Mouse (Mus musculus) embryonic fibroblast, embryonic 13.5 days (primary cell): ENCODE results near the gene Galnt7. TPM values are rescaled to one million over a fixed set of nuclear protein-coding genes. Genes with fewer than 3 reads are reported as not detected.
"Not testable (repeated sequence)": the region's sequence is repeated elsewhere in the genome, so short reads cannot be mapped to it uniquely, and the experiment has no call there.

Experiments used
- H3K27ac ChIP-seq: 2 replicates; pipeline ENCODE4 v1.5.1; 2012; ENCODE audit warnings: low read length, control low read depth, inconsistent platforms; ENCODE audit not compliant: insufficient read depth
- H3K4me1 ChIP-seq: 2 replicates; pipeline ENCODE4 v1.6.1; 2011; ENCODE audit warnings: low read length; ENCODE audit not compliant: control insufficient read depth, insufficient read depth
- H3K4me3 ChIP-seq: 2 replicates; pipeline ENCODE4 v1.5.1; 2011; ENCODE audit warnings: mild to moderate bottlenecking, control low read depth, low read length; ENCODE audit not compliant: insufficient read depth
- CTCF ChIP-seq: IDR thresholded peaks from 2 replicates; pipeline ENCODE4 v1.5.1; 2011; ENCODE audit warnings: mild to moderate bottlenecking, control low read depth, low read length, moderate library complexity, borderline replicate concordance; ENCODE audit not compliant: insufficient read depth
- POLR2A ChIP-seq: IDR thresholded peaks from 2 replicates; pipeline ENCODE4 v1.6.1; 2011; ENCODE audit warnings: low read depth, mild to moderate bottlenecking, control low read depth, low read length, moderate library complexity
- polyA plus RNA-seq: library from polyadenylated mRNA; stranded (reverse); fragments of >200 nt; gene quantifications from 2 replicates; pipeline ENCODE4 v1.2.4, GENCODE M21; 2011; ENCODE audit warnings: low read depth; ENCODE audit not compliant: missing spikeins, insufficient read length

The Galnt7 gene
- polyA plus RNA-seq, 1 experiment: 8.2 TPM

- TF ChIP-seq POLR2A (no peak), CTCF (no peak)
- Histone ChIP-seq H3K27ac (no peak overlapping the region), H3K4me1 (no peaks in the 10 kb centered on the region), H3K4me3 (no peak overlapping the region)
Measured at GRCm38 (mm10) chr8:57530238-57530637, 122.6 kb downstream of the Galnt7 start.

DNA sequence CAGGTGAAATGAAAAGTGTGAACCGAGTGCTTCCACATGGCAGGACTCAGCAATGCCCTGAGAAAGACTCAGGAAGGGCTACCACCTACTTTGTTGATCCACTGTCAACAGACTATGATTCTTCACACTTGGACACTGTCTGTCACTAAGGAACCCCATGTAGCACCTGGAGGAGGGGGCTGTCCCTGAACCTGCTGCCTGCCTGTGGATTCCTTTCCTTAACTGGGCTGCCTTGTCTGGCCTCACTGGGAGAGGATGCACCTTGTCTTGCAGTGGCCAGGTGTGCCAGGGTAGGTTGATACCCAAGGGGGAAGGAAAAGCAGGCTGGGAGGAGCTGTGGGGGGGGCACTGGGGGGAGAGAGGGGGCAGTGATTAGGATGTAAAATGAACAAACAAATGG, 124.8 kb downstream of the Galnt7 start:
- H3K4me1 ChIP-seq: no peaks in the 10 kb centered on the region
- no peak overlapping the region for H3K4me3 ChIP-seq
- H3K27ac ChIP-seq: no peak overlapping the region
- TF ChIP-seq CTCF: no peak
- TF ChIP-seq POLR2A: no peak

- TF ChIP-seq POLR2A (no peak), CTCF (no peak)
- no peak overlapping the region for H3K4me3 ChIP-seq
- H3K27ac ChIP-seq: no peak overlapping the region
Measured at GRCm38 (mm10) chr8:57520186-57520786, 132.5 kb downstream of the Galnt7 start.

GRCm38 (mm10) chr8:57517723-57518122, 135.1 kb downstream of the Galnt7 start:
- Histone ChIP-seq H3K4me1 (no peaks in the 10 kb centered on the region), H3K27ac (no peak overlapping the region), H3K4me3 (no peak overlapping the region)
- TF ChIP-seq CTCF (no peak), POLR2A (no peak)

More at GRCm38 (mm10) chr8:57520186-57520786, 132.5 kb downstream of the Galnt7 start:
- no peaks in the 10 kb centered on the region for H3K4me1 ChIP-seq

DNA sequence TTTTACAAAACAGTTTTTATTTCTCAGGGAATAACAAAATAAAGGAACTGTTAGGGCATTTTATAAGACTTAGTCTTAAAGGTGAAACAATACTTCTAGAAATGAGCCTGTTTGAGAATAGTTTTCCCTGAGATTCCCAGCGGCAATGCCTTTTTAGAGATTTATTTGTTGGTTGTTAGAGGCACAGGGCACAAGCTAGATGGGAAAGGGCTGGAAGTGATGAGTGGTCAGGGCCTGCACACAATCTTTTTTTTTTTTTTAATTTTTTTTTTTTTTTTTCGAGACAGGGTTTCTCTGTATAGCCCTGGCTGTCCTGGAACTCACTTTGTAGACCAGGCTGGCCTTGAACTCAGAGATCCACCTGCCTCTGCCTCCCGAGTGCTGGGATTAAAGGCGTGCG, 136.1 kb downstream of the Galnt7 start:
- H3K27ac ChIP-seq, H3K4me1 ChIP-seq, H3K4me3 ChIP-seq: not testable (repeated sequence)

DNA sequence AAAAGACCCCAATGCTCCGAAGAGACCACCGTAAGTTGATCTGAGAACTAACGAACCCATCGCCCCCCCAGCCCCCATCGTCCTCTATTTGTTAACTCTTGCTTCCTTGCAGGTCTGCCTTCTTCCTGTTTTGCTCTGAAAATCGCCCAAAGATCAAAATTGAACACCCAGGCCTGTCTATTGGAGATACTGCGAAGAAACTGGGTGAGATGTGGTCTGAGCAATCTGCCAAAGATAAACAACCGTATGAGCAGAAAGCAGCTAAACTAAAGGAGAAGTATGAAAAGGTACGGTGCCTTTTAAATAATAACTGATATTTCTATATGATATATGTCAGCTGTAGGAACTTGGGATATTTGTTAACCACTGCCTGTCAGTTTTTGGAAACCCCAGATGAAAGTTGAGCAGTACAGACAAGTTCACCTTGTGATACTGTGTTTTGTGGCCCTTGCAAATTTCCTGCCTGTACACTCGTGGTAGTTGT, 139.6 kb downstream of the Galnt7 start:
- H3K4me3 ChIP-seq: peak overlapping the region; percentile 83
- not testable (repeated sequence) for H3K4me1 ChIP-seq, H3K27ac ChIP-seq

GRCm38 (mm10) chr8:57512141-57513056, 140.4 kb downstream of the Galnt7 start:
- H3K4me1 ChIP-seq: no peaks in the 10 kb centered on the region
- H3K4me3 ChIP-seq: peak overlapping the region; percentile 85
- peak overlapping the region; percentile 93 for H3K27ac ChIP-seq
- no peak for TF ChIP-seq POLR2A

DNA sequence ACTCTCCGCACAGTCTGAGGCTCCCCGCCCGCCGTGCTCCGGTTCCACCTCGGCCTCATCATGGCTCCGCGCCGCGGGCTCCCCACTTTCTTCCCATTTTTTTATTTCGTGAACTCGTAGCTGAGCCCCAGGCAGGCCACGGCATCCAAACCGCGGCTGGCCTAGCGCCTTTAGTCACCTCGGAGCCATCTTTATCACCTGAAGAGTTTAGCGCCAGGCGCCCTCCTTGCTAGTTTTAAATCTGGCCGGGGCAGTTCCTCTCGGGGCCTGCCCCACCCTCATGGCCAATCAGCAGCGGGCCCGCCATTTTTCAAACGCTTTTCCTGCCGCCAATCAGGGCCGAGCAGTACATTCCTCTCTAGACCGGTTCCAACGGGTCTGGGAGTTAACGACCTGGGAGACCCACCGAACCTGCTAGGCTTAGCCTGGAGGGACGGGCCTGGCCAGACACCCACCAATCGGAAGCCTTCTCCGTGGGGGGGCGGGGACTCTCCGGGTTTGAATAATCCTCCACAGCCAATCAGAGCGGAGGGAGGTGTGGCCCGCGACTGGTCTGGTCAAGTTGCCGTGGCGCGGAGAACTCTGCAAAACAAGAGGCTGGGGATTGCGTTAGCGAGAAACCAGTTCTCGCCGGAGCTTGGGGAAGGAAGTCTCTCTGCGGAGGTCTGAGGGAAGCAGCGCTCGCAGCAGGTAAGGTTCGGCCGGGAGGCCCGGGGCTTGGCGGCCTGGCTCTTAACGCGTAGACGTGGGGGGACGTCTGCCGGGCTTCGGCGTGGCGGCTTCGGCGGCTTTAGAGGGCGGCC, 141.3 kb downstream of the Galnt7 start, which contains the start of gene Hmgb2:
Gene Hmgb2, plus strand, starts transcription at position 592 of the 803 bp plus-strand sequence.
- H3K4me3 ChIP-seq: peak within 1 kb of the TSS; percentile 85
- H3K27ac ChIP-seq: peak within 1 kb of the TSS; percentile 93
- no peaks in the 10 kb centered on the region for H3K4me1 ChIP-seq
- TF ChIP-seq POLR2A (peak; percentile 91), CTCF (no peak)

DNA sequence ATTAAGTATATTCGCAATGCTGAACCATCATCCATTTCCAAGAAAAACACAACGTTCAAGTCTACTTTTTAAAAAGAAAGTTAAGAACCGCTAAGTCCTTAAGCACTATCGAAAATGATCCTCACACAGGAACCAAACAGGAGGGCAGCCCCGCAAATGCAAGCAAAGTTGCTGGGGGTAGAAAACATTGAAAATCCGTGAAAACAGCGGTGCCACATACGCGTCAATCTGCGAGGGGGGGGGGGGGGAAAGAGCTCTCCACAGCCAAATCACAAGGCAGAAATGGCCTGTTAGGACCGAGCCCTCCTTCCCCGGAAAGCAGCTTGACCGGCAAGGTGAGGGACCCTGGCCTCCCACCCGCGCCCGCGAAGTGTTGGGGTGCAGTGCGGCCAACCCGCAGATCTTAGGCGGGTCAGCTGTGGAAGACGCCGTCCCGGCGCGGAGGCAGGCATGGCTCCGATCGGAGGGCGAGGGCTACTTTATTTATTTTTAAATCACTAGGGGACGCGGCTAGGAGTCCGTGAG, 142.0 kb downstream of the Galnt7 start:
- peak overlapping the region; percentile 7; the same call in 1 of the 2 replicates for H3K27ac ChIP-seq
- peak overlapping the region; percentile 75 for H3K4me3 ChIP-seq
- no peaks in the 10 kb centered on the region for H3K4me1 ChIP-seq
- TF ChIP-seq POLR2A (0 out of 2 replicates have a peak, but pooled peaks have one; percentile 1), CTCF (no peak)

GRCm38 (mm10) chr8:57508657-57509056, 144.2 kb downstream of the Galnt7 start:
- H3K27ac ChIP-seq: no peak overlapping the region
- no peak overlapping the region for H3K4me3 ChIP-seq
- H3K4me1 ChIP-seq: no peaks in the 10 kb centered on the region
- TF ChIP-seq POLR2A (no peak), CTCF (no peak)
